Mouse (Mus musculus) layer of hippocampus, postnatal 14 days (tissue): ENCODE results near the gene Fut1. TPM values are rescaled to one million over a fixed set of nuclear protein-coding genes. Genes with fewer than 3 reads are reported as not detected.

ENCODE experiments used
- DNase-seq, 2 experiments: peaks; one replicate each; pipeline ENCODE4 v3.0.0; 2021 to 2022; ENCODE audit warnings: low spot score in 2 of 2, mixed read lengths in 1 of 2
- total RNA-seq, 2 experiments: library from RNA; stranded (reverse); gene quantifications; 2 replicates each; pipeline ENCODE4 v1.2.3; 2021

Fut1 gene
- total RNA-seq, 2 experiments from 2014 or later, result not detected

DNA sequence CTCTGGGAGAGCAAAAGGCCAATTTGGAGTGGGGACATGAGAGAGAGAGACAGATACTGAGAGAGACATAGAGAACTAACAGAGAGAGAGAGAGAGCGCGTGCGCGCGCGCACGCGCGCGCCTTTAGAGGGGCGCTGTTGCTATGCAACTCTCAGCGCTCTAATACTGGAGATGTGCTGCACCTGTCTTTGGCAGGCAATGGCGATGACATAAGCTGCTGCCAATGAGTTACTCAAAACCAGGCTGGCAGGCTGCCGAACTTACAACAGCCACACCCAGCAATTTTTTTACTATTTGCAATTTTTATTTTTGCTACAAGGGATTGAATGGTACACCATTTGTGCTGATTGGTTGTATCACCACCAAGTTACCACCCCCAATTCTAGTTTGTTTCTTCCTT lies 50.7 kb downstream of the Fut1 start:
- DNase-seq, result peak in 1 of 2 experiments; percentile 44

DNA sequence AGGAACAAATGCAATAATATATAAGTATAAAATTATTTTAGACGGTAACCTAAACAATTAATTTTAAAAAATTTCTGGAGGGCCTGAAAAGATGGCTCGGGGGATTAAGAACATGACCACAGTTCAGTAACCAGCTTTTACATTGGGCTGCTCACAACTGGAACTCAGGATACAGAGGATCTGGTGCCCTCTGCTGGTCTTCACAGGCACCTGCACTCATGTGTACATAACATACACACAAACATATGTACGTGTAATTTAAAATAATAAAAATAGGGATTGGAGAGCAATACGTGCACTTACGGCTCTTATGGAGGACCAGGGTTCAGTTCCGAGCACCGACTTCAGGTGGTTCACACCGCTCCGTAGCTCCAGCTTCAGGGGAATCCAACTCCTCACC lies 51.8 kb downstream of the Fut1 start:
- DNase-seq, result no peak

Other genes starting within 250 kb of the Fut1 start
- 100 to 1,000 TPM; 148 to 157 TPM for gene Lin7b, start 246.7 kb upstream of the Fut1 start, total RNA-seq
- 100 to 1,000 TPM; 386 to 456 TPM for gene Snrnp70, start 221.5 kb upstream of the Fut1 start, total RNA-seq
- gene Kcna7, start 211.6 kb upstream of the Fut1 start, total RNA-seq, result not detected
- gene Ntf5, start 203.6 kb upstream of the Fut1 start, total RNA-seq, result under 1 TPM in 1 of 2 experiments, not detected in 1; 0.31 TPM
- gene Lhb, start 196.5 kb upstream of the Fut1 start, total RNA-seq, result under 1 TPM in 1 of 2 experiments, not detected in 1; 0.69 TPM
- gene Gys1, start 182.4 kb upstream of the Fut1 start, total RNA-seq, result 10 to 100 TPM; 17.7 to 18.7 TPM
- gene Ruvbl2, start 179.2 kb upstream of the Fut1 start, total RNA-seq, result 10 to 100 TPM; 30.4 to 45.0 TPM
- gene Ftl1, start 157.4 kb upstream of the Fut1 start, total RNA-seq, result 100 to 1,000 TPM; 300 to 331 TPM
- gene Bax, start 150.4 kb upstream of the Fut1 start, total RNA-seq, result 10 to 100 TPM; 90.2 to 90.6 TPM
- gene Tulp2, start 135.4 kb upstream of the Fut1 start, total RNA-seq, result not detected
- gene Gm45808, start 130.5 kb upstream of the Fut1 start, total RNA-seq, result under 1 TPM; 0.57 to 0.62 TPM
- 1 to 10 TPM; 2.8 TPM for gene Dhdh, start 128.5 kb upstream of the Fut1 start, total RNA-seq
- 100 to 1,000 TPM in 1 of 2 experiments, 10 to 100 TPM in 1; 97.1 to 109 TPM for gene Nucb1, start 106.9 kb upstream of the Fut1 start, total RNA-seq
- gene Ppp1r15a, start 91.0 kb upstream of the Fut1 start, total RNA-seq, result 10 to 100 TPM; 27.8 to 29.5 TPM
- 1 to 10 TPM in 1 of 2 experiments, under 1 TPM in 1; 0.83 to 1.5 TPM for gene Plekha4, start 91.0 kb upstream of the Fut1 start, total RNA-seq
- gene Hsd17b14, start 62.4 kb upstream of the Fut1 start, total RNA-seq, result not detected
- gene Bcat2, start 47.1 kb upstream of the Fut1 start, total RNA-seq, result 10 to 100 TPM; 21.4 to 27.2 TPM
- gene Fgf21, start 1.8 kb upstream of the Fut1 start, total RNA-seq, result not detected
- gene Izumo1, start 4.5 kb downstream of the Fut1 start, total RNA-seq, result under 1 TPM in 1 of 2 experiments, not detected in 1; 0.23 TPM
- gene Rasip1, start 10.2 kb downstream of the Fut1 start, total RNA-seq, result 10 to 100 TPM in 1 of 2 experiments, 1 to 10 TPM in 1; 9.3 to 10.3 TPM
- 1 to 10 TPM; 1.7 to 1.8 TPM for gene Mamstr, start 22.7 kb downstream of the Fut1 start, total RNA-seq
- under 1 TPM; 0.30 to 0.67 TPM for gene Fut2, start 49.1 kb downstream of the Fut1 start, total RNA-seq
- under 1 TPM; 0.67 to 0.94 TPM for gene Ntn5, start 66.7 kb downstream of the Fut1 start, total RNA-seq
- gene Sec1, start 77.1 kb downstream of the Fut1 start, total RNA-seq, result under 1 TPM; 0.24 to 0.41 TPM
- 100 to 1,000 TPM; 110 to 123 TPM for gene Car11, start 82.6 kb downstream of the Fut1 start, total RNA-seq
- 10 to 100 TPM; 49.7 to 59.1 TPM for gene Dbp, start 87.8 kb downstream of the Fut1 start, total RNA-seq
- 100 to 1,000 TPM; 423 to 452 TPM for gene Rpl18, start 98.2 kb downstream of the Fut1 start, total RNA-seq
- 10 to 100 TPM; 30.5 to 31.4 TPM for gene Sphk2, start 100.7 kb downstream of the Fut1 start, total RNA-seq
- gene Fam83e, start 103.9 kb downstream of the Fut1 start, total RNA-seq, result under 1 TPM; 0.48 to 0.60 TPM
- gene Spaca4, start 108.5 kb downstream of the Fut1 start, total RNA-seq, result not detected
- 100 to 1,000 TPM; 290 to 306 TPM for gene Lmtk3, start 166.4 kb downstream of the Fut1 start, total RNA-seq
- 10 to 100 TPM in 1 of 2 experiments, 1 to 10 TPM in 1; 8.7 to 12.0 TPM for gene Sult2b1, start 167.4 kb downstream of the Fut1 start, total RNA-seq
- gene Cyth2, start 197.3 kb downstream of the Fut1 start, total RNA-seq, result 100 to 1,000 TPM; 174 to 179 TPM
- 1 to 10 TPM; 1.6 to 2.1 TPM for gene Kcnj14, start 207.5 kb downstream of the Fut1 start, total RNA-seq
- gene Grwd1, start 213.7 kb downstream of the Fut1 start, total RNA-seq, result 10 to 100 TPM; 21.2 to 21.9 TPM